Comparison of ENCODE assay signal across 8 mouse cellular contexts in the genomic region with DNA sequence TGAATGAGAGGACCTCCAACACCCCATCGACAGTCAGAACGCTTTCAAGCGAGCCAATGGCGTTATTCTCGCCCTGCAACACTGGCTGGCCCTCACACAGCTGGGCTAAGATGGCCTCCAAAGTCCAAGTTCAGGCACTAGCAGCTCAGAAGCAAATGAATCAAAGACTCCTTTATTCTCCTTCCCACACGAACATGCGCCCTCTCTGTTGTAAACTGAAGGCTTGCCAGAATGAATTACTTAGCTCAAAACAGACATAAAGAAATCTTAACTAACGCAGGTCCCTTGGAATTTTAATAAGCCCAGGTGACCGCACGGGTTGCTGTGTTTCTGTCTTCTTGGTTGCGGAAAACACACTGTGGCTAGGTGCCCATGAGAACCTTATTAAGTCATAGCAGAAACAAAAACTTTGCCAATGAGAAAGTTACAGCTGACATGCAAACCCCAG. TPM values are rescaled to one million over a fixed set of nuclear protein-coding genes. Genes with fewer than 3 reads are reported as not detected.
A peak's percentile ranks its signal among the peaks of the same experiment; 100 is the strongest.
DNase-seq lines count a peak whose midpoint lies in the region; ATAC-seq and TF ChIP-seq lines count a peak whose summit lies in the region.

No protein-coding gene starts in this region.

- WGBS in lung, embryonic 14.5 days: 51% methylated on average over 11 of the region's 11 CpGs
- 54% methylated on average over 11 of the region's 11 CpGs for WGBS in hindbrain, embryonic 15.5 days
- 48% methylated on average over 11 of the region's 11 CpGs for WGBS in neural tube, embryonic 14.5 days

- peaks cover 27% of the 10 kb centered on the region for H3K4me1 ChIP-seq in lung, embryonic 14.5 days (ENCODE audit: insufficient read depth)
- peaks cover 47% of the 10 kb centered on the region for H3K4me1 ChIP-seq in hindbrain, embryonic 15.5 days (replicated peaks)
- peaks cover 4% of the 10 kb centered on the region; the same call in 1 of the 2 replicates for H3K4me1 ChIP-seq in neural tube, embryonic 14.5 days (ENCODE audit: control insufficient read depth, insufficient read depth, low read length)

- peak overlapping the region; percentile 87 for H3K27ac ChIP-seq in lung, embryonic 14.5 days (ENCODE audit: low read depth)
- peak overlapping the region; percentile 73 for H3K27ac ChIP-seq in hindbrain, embryonic 15.5 days (replicated peaks)
- no peak overlapping the region for H3K27ac ChIP-seq in neural tube, embryonic 14.5 days (ENCODE audit: low read depth, low read length)

- no peaks in the 10 kb centered on the region for H3K27me3 ChIP-seq in lung, embryonic 14.5 days (ENCODE audit: insufficient read depth, low read length)
- no peaks in the 10 kb centered on the region for H3K27me3 ChIP-seq in hindbrain, embryonic 15.5 days
- no peaks in the 10 kb centered on the region for H3K27me3 ChIP-seq in neural tube, embryonic 14.5 days (ENCODE audit: control insufficient read depth, insufficient read depth, low read length)

- no peak for TF ChIP-seq CTCF in lung, embryonic 14.5 days (IDR thresholded peaks at IDR 0.05; ENCODE audit: low read depth)

- no peaks in the 10 kb centered on the region for H3K9me3 ChIP-seq in lung, embryonic 14.5 days (ENCODE audit: low read depth, low read length)
- no peaks in the 10 kb centered on the region for H3K9me3 ChIP-seq in hindbrain, embryonic 15.5 days
- H3K9me3 ChIP-seq in neural tube, embryonic 14.5 days (ENCODE audit: control insufficient read depth, low read length): no peaks in the 10 kb centered on the region

- DNase-seq in embryo, embryonic 11 days: peak; percentile 31
- no peak for DNase-seq in embryo, embryonic 9.5 days (ENCODE audit: extremely low spot score)
- DNase-seq in lung, embryonic 14.5 days: peak; percentile 44
- DNase-seq in lung, postnatal 14 days: no peak
- DNase-seq in adrenal gland, adult 2 months: no peak
- DNase-seq in right cerebral cortex, postnatal 4 days: no peak

- peak overlapping the region; percentile 47; the same call in 1 of the 2 replicates for H3K4me2 ChIP-seq in lung, embryonic 14.5 days
- H3K4me2 ChIP-seq in hindbrain, embryonic 15.5 days: no peak overlapping the region
- H3K4me2 ChIP-seq in neural tube, embryonic 14.5 days (ENCODE audit: low read depth, low read length): no peak overlapping the region

- H3K9ac ChIP-seq in lung, embryonic 14.5 days: no peak overlapping the region
- H3K9ac ChIP-seq in hindbrain, embryonic 15.5 days: no peak overlapping the region
- H3K9ac ChIP-seq in neural tube, embryonic 14.5 days (replicated peaks; ENCODE audit: low read depth, low read length): no peak overlapping the region

- no peak overlapping the region for H3K4me3 ChIP-seq in lung, embryonic 14.5 days (ENCODE audit: low read depth, low read length)
- no peak overlapping the region for H3K4me3 ChIP-seq in hindbrain, embryonic 15.5 days
- H3K4me3 ChIP-seq in neural tube, embryonic 14.5 days (ENCODE audit: low read depth, low read length): no peak overlapping the region

- ATAC-seq in lung, embryonic 14.5 days (ENCODE audit: insufficient read depth): 0 out of 2 replicates have a peak, but pooled peaks have one; percentile 19
- peak; percentile 55 for ATAC-seq in hindbrain, embryonic 15.5 days (ENCODE audit: low FRiP score, low read depth)
- peak; percentile 55; the same call in 1 of the 2 replicates for ATAC-seq in neural tube, embryonic 14.5 days (ENCODE audit: low read depth)

- 0 out of 2 replicates have a peak, but pooled peaks cover 2% of the 10 kb centered on the region for H3K36me3 ChIP-seq in lung, embryonic 14.5 days (ENCODE audit: insufficient read depth)
- no peaks in the 10 kb centered on the region for H3K36me3 ChIP-seq in hindbrain, embryonic 15.5 days
- H3K36me3 ChIP-seq in neural tube, embryonic 14.5 days (ENCODE audit: control insufficient read depth, insufficient read depth, low read length): no peaks in the 10 kb centered on the region

RNA-seq across cellular contexts. Expression of gene Gab1, which starts 10.4 kb away (rescaled TPM):
- 36.2 and 37.8 TPM in 2 replicates for polyA plus RNA-seq in lung, embryonic 14.5 days (2014; fragmentation: Nextera tagmentation; extraction: Ambion mirVana)
- polyA plus RNA-seq in hindbrain, embryonic 15.5 days (2015; fragmentation: Nextera tagmentation; extraction: Ambion mirVana): 10.9 and 14.0 TPM in 2 replicates
- polyA plus RNA-seq in neural tube, embryonic 14.5 days (2014; fragmentation: Nextera tagmentation; extraction: Ambion mirVana): 12.5 and 18.4 TPM in 2 replicates
- 10 to 100 TPM; 15.1 to 16.2 TPM for total RNA-seq in adrenal gland, adult 2 months (2021)
- polyA plus RNA-seq in adrenal gland, adult 2 months (2012; rRNA removed): 11.9 and 13.1 TPM in 2 replicates

Comparison
In these comparisons a context has a peak if more than half of its experiments do, and no peak if none do; other contexts are left out.
1. DNase-seq: peak in embryo, embryonic 11 days (single experiment) and lung, embryonic 14.5 days (single experiment); none in embryo, embryonic 9.5 days (single experiment), lung, postnatal 14 days (single experiment), adrenal gland, adult 2 months (single experiment) and right cerebral cortex, postnatal 4 days (single experiment).
2. Peak in every context shown above with its lines, with median percentiles within 50 percentile points of each other: ATAC-seq.